In genomic region chr8:45587011-45587410, GRCm38 (mm10) we compare ENCODE assay signal across 22 mouse cellular contexts.
DNase-seq lines count a peak whose midpoint lies in the region; ATAC-seq lines count a peak whose summit lies in the region.
"Had no signal": no experiment of that assay in that cellular context is flagged by ENCODE, and none has a peak within 500 bp of the region (broad histone marks: within the 10 kb centered on the region; RNA-seq: fewer than 3 reads in every experiment).

No protein-coding gene starts in this region.

- 95% methylated on average over 9 of the region's 9 CpGs for WGBS in neural tube, embryonic 15.5 days

- 0 out of 2 replicates have a peak overlapping the region, but pooled peaks have one; percentile 18 for H3K27ac ChIP-seq in neural tube, embryonic 15.5 days (replicated peaks)
- H3K27ac ChIP-seq: embryonic facial prominence, embryonic 15.5 days; limb, embryonic 15.5 days; liver, embryonic 15.5 days; macrophage; midbrain, embryonic 10.5 days had no signal

- H3K36me3 ChIP-seq in neural tube, embryonic 15.5 days: no peaks in the 10 kb centered on the region
- H3K36me3 ChIP-seq: embryonic facial prominence, embryonic 15.5 days; heart, embryonic 12.5 days; limb, embryonic 15.5 days; liver, embryonic 15.5 days; midbrain, embryonic 10.5 days had no signal

- no peaks in the 10 kb centered on the region for H3K9me3 ChIP-seq in neural tube, embryonic 15.5 days (replicated peaks)
- H3K9me3 ChIP-seq: embryonic facial prominence, embryonic 15.5 days; heart, embryonic 12.5 days; limb, embryonic 15.5 days; liver, embryonic 15.5 days; midbrain, embryonic 10.5 days had no signal

- DNase-seq in frontal cortex, postnatal 14 days (ENCODE audit: low spot score in 2 of 2): no peak
- peak; percentile 44 to 61 for DNase-seq in layer of hippocampus, adult 18-20 months (ENCODE audit: low spot score in 2 of 2)
- no peak for DNase-seq in layer of hippocampus, postnatal 14 days (ENCODE audit: low spot score in 2 of 2)
- DNase-seq in neural tube, embryonic 10.5 days (ENCODE audit: extremely low spot score, low spot score): no peak
- DNase-seq in layer of hippocampus, adult 8-10 months (ENCODE audit: low spot score in 2 of 2): peak; percentile 43 to 47
- DNase-seq in kidney, postnatal 10 days: no peak
- DNase-seq: adrenal gland, postnatal 14 days; cerebellum, adult 11 months; heart, postnatal 14 days; kidney, adult 9 months; kidney, postnatal 36 days; thymus, postnatal 4 days had no signal

- H3K4me2 ChIP-seq in neural tube, embryonic 15.5 days: no peak overlapping the region
- H3K4me2 ChIP-seq: embryonic facial prominence, embryonic 15.5 days; heart, embryonic 12.5 days; limb, embryonic 15.5 days; liver, embryonic 15.5 days had no signal

- peak; percentile 97 for ATAC-seq in frontal cortex, adult (ENCODE audit: low TSS enrichment)
- ATAC-seq in neural tube, embryonic 15.5 days (ENCODE audit: low FRiP score): no peak
- ATAC-seq: forebrain, embryonic 16.5 days had no signal

- H3K27me3 ChIP-seq in neural tube, embryonic 15.5 days (replicated peaks): no peaks in the 10 kb centered on the region
- H3K27me3 ChIP-seq: CH12.LX; embryonic facial prominence, embryonic 15.5 days; heart, embryonic 12.5 days; limb, embryonic 15.5 days; liver, embryonic 15.5 days had no signal

- H3K9ac ChIP-seq in neural tube, embryonic 15.5 days (replicated peaks): no peak overlapping the region
- H3K9ac ChIP-seq: embryonic facial prominence, embryonic 15.5 days; heart, embryonic 12.5 days; limb, embryonic 15.5 days; liver, embryonic 15.5 days had no signal

- H3K4me3 ChIP-seq in neural tube, embryonic 15.5 days (replicated peaks): no peak overlapping the region
- H3K4me3 ChIP-seq: embryonic facial prominence, embryonic 15.5 days; heart, embryonic 12.5 days; limb, embryonic 15.5 days; liver, embryonic 15.5 days; midbrain, embryonic 10.5 days had no signal

- peaks cover 15% of the 10 kb centered on the region for H3K4me1 ChIP-seq in neural tube, embryonic 15.5 days
- H3K4me1 ChIP-seq: embryonic facial prominence, embryonic 15.5 days; limb, embryonic 15.5 days; liver, embryonic 15.5 days had no signal

Comparison
In these comparisons a context has a peak if more than half of its experiments do, and no peak if none do; other contexts are left out.
1. DNase-seq: peak in layer of hippocampus, adult 18-20 months (2 of 2) and layer of hippocampus, adult 8-10 months (2 of 2); none in frontal cortex, postnatal 14 days (0 of 2), layer of hippocampus, postnatal 14 days (0 of 2), neural tube, embryonic 10.5 days (single experiment) and kidney, postnatal 10 days (single experiment).